Mouse (Mus musculus) embryonic facial prominence, embryonic 13.5 days (tissue): Measurements from ENCODE around the gene Pcolce. TPM values are rescaled to one million over a fixed set of nuclear protein-coding genes. Genes with fewer than 3 reads are reported as not detected.
A peak's percentile ranks its signal among the peaks of the same experiment; 100 is the strongest.

ENCODE experiments used
- ATAC-seq: fragments of 200-750 bp; cut with Nextera tagmentation; 2 replicates; pipeline ENCODE4 v1.8.0; 2017; ENCODE audit warnings: low read depth; ENCODE audit not compliant: insufficient number of reproducible peaks, insufficient read depth, low FRiP score, low TSS enrichment
- H3K27ac ChIP-seq: fragments of 300-500 bp; sonication (generic); 2 replicates; pipeline ENCODE4 v1.5.1; 2015; ENCODE audit warnings: moderate library complexity, mild to moderate bottlenecking, inconsistent platforms
- H3K27me3 ChIP-seq: fragments of 300-500 bp; sonication (generic); 2 replicates; pipeline ENCODE4 v1.6.1; 2015; ENCODE audit warnings: mild to moderate bottlenecking, inconsistent platforms
- H3K36me3 ChIP-seq: fragments of 300-500 bp; sonication (generic); 2 replicates; pipeline ENCODE4 v1.6.1; 2015; ENCODE audit warnings: mild to moderate bottlenecking, inconsistent platforms
- H3K4me1 ChIP-seq: fragments of 300-500 bp; sonication (generic); 2 replicates; pipeline ENCODE4 v1.6.1; 2015; ENCODE audit warnings: inconsistent platforms
- H3K4me2 ChIP-seq: fragments of 300-500 bp; sonication (generic); 2 replicates; pipeline ENCODE4 v1.6.1; 2015; ENCODE audit warnings: moderate library complexity, mild to moderate bottlenecking, inconsistent platforms
- H3K4me3 ChIP-seq: fragments of 300-500 bp; sonication (generic); 2 replicates; pipeline ENCODE4 v1.5.1; 2015; ENCODE audit warnings: mild to moderate bottlenecking, inconsistent platforms
- H3K9ac ChIP-seq: fragments of 300-500 bp; sonication (generic); 2 replicates; pipeline ENCODE4 v1.6.1; 2015; ENCODE audit warnings: mild to moderate bottlenecking, inconsistent platforms
- H3K9me3 ChIP-seq: fragments of 300-500 bp; sonication (generic); 2 replicates; pipeline ENCODE4 v1.6.1; 2016; ENCODE audit warnings: inconsistent platforms
- WGBS: fragments of 180-500 bp; shearing (Covaris S2); methylation state at CpG from one replicate; pipeline ENCODE4 v1.1.7; 2015; ENCODE audit warnings: mixed read lengths; 5-methylcytosine and 5-hydroxymethylcytosine counted together
- polyA plus RNA-seq: library from polyadenylated mRNA; unstranded; fragments of >200 nt; fragmentation: Nextera tagmentation; extraction: Ambion mirVana; gene quantifications from 2 replicates; pipeline ENCODE4 v1.2.1, GENCODE M21; 2015

Gene Pcolce
- polyA plus RNA-seq, 1 experiment from 2014 or later, result 135 TPM

DNA sequence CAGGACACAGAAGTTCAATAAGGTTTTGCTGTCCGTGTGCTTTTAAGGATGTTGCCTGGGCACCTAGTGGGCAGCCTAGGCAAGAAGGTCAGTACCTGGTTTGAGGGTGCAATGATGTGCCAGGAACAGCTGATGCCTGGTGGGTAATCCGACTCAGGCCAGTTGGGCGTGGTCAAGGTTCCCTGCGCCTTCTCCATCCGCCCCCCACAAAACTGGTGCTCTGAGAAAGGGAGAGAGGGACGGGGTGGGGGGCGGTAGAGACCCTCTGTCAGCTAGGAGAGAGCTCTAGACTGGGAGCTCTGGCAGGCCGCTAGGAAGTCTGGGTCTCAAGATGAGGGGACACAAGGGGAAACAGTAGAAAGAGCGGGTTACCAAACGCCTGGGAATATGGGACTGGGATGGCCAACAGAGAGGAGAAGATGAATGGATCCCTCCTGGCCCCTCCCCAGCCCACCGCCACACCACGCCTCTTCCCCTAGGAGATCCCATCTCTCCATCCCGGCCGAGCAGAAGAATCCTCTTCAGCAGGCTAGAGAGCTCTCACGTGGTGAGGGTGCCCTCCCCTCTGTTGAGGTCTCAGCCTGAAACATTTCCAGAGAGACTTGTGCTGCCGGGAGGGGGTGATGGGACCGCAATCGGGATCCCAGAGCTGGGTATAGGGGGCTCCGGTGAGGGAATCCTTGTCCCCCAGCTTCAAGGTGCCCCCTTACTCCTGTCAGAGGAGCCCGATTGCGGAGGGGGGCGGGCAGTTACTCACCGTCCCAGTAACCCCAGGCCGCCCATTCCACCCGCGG, 5.5 kb downstream of the Pcolce start:
- H3K27ac ChIP-seq, result peak overlapping the region; percentile 13; the same call in 1 of the 2 replicates
- peak overlapping the region; percentile 72 for H3K4me2 ChIP-seq
- peak overlapping the region; percentile 43 for H3K4me3 ChIP-seq
- no peak for ATAC-seq
- WGBS, result 17% methylated on average over 26 of the region's 26 CpGs
- H3K27me3 ChIP-seq, result no peaks in the 10 kb centered on the region
- H3K4me1 ChIP-seq, result peaks cover 66% of the 10 kb centered on the region
- H3K36me3 ChIP-seq, result peaks cover 40% of the 10 kb centered on the region
- H3K9me3 ChIP-seq, result no peaks in the 10 kb centered on the region
- H3K9ac ChIP-seq, result peak overlapping the region; percentile 70

DNA sequence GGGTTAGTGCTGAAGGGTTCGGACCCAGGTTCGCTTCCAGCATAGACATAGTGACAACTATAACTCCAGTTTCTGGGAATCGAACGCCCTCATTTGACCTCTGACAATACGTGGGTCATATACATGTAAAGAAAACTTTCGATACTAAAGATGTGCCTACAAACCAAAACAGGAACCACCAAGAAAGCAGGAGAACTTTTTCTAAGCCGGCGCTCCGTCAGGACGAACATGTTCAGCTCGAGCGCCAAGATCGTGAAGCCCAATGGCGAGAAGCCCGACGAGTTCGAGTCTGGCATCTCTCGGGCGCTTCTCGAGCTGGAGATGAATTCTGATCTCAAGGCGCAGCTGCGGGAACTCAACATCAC, 12.2 kb downstream of the Pcolce start:
- under 1% methylated on average over 22 of the region's 22 CpGs for WGBS
- Histone ChIP-seq H3K27ac (peak overlapping the region; percentile 86; the same call in 1 of the 2 replicates), H3K9ac (peak overlapping the region; percentile 69), H3K9me3 (no peaks in the 10 kb centered on the region), H3K4me3 (peak overlapping the region; percentile 75), H3K4me1 (peaks cover 33% of the 10 kb centered on the region), H3K27me3 (no peaks in the 10 kb centered on the region), H3K4me2 (peak overlapping the region; percentile 97), H3K36me3 (peaks cover 40% of the 10 kb centered on the region)
- no peak for ATAC-seq

DNA sequence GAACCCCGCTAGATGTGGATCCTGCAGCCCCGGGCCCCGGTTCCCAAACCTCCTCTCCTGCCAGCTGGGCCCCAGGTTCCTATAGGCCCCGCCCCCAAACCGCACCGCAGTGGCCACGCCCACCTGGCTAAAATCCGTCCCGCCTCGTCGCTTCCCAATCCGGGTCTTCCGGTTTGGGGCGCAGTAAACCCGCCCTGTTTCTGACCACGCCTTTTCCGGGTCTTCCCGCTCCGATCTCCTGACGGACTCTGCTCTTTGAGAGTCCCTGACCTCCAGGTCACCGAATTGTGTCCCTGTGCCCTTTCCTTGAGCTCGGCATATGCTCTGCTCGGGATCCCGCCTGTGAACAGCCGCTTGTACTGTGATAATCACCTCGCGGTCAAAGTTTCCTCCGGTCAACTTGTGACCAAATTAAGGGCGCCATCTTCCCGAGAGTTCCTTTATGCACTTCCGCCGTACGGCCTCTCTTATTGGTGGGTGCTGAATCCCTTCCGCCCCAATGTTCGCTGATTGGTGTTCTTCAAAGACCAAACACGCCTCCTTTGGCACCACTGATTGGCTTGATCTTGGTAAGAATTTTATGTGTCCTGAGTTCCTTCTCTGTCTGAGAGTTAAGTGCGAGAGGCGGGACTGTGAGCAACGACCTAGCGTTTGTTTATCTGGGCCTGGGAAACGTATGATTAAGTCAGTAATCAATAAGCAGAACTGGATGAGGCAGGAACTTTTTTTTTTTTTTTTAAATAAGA, 12.8 kb downstream of the Pcolce start, which contains the start of gene Mospd3:
Gene Mospd3, minus strand, starts transcription at position 440 of the 746 bp plus-strand sequence.
- H3K4me1 ChIP-seq, result peaks cover 33% of the 10 kb centered on the region
- peak; percentile 87 for ATAC-seq
- peak within 1 kb of the TSS; percentile 97 for H3K4me2 ChIP-seq
- WGBS, result under 1% methylated on average over 41 of the region's 41 CpGs
- no peaks in the 10 kb centered on the region for H3K27me3 ChIP-seq
- H3K9ac ChIP-seq, result peak within 1 kb of the TSS; percentile 88
- peaks cover 35% of the 10 kb centered on the region for H3K36me3 ChIP-seq
- peak within 1 kb of the TSS; percentile 75 for H3K4me3 ChIP-seq
- peak within 1 kb of the TSS; percentile 86 for H3K27ac ChIP-seq
- no peaks in the 10 kb centered on the region for H3K9me3 ChIP-seq

DNA sequence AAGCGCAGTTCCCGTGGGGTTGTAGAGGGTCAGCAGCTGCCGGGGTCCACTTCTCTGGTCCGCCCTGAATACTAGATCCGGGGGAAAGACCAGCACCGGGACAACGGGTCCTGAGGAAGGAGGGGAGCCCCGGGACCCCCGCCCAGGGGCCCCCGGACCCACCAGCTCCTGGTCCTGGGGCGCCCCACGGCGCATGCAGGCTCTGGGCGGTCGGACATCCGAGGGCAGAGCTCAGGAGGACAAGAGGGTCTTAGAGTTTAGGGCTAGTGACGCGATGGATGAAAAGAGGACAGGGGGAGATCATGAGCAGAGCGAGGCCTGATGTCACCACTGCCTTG, 13.3 kb downstream of the Pcolce start:
- H3K27ac ChIP-seq, result peak overlapping the region; percentile 86; the same call in 1 of the 2 replicates
- peak overlapping the region; percentile 88 for H3K9ac ChIP-seq
- no peaks in the 10 kb centered on the region for H3K27me3 ChIP-seq
- peaks cover 29% of the 10 kb centered on the region for H3K36me3 ChIP-seq
- peak overlapping the region; percentile 97 for H3K4me2 ChIP-seq
- ATAC-seq, result no peak; the same call in 1 of the 2 replicates
- peak overlapping the region; percentile 75 for H3K4me3 ChIP-seq
- peaks cover 33% of the 10 kb centered on the region for H3K4me1 ChIP-seq
- H3K9me3 ChIP-seq, result no peaks in the 10 kb centered on the region
- WGBS, result 4% methylated on average over 19 of the region's 19 CpGs

DNA sequence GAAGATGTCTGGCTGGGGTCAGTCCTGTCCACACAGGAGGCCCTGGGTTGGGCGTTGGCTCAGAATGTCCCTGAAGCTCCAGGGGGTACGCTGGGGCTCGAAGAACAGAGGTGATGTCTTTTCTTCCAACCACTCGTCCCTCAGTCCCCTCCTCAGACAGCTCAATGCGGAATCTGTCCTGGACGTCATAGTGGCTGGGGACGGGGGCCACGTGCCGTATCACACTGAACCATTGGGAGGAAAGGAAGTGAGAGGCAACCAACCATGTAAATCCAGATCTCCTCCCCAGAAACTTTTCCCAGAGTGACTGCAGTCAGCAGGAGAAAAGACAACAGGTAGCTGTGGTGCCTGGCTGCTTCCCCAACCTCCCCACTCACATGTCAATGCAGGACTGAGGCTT, 14.0 kb downstream of the Pcolce start:
- H3K4me3 ChIP-seq, result peak overlapping the region; percentile 75
- peaks cover 25% of the 10 kb centered on the region for H3K36me3 ChIP-seq
- 0 out of 2 replicates have a peak overlapping the region, but pooled peaks have one; percentile 86 for H3K27ac ChIP-seq
- peak overlapping the region; percentile 97 for H3K4me2 ChIP-seq
- H3K4me1 ChIP-seq, result peaks cover 33% of the 10 kb centered on the region
- WGBS, result 48% methylated on average over 9 of the region's 9 CpGs
- ATAC-seq, result no peak
- H3K27me3 ChIP-seq, result no peaks in the 10 kb centered on the region
- H3K9ac ChIP-seq, result peak overlapping the region; percentile 88
- no peaks in the 10 kb centered on the region for H3K9me3 ChIP-seq

DNA sequence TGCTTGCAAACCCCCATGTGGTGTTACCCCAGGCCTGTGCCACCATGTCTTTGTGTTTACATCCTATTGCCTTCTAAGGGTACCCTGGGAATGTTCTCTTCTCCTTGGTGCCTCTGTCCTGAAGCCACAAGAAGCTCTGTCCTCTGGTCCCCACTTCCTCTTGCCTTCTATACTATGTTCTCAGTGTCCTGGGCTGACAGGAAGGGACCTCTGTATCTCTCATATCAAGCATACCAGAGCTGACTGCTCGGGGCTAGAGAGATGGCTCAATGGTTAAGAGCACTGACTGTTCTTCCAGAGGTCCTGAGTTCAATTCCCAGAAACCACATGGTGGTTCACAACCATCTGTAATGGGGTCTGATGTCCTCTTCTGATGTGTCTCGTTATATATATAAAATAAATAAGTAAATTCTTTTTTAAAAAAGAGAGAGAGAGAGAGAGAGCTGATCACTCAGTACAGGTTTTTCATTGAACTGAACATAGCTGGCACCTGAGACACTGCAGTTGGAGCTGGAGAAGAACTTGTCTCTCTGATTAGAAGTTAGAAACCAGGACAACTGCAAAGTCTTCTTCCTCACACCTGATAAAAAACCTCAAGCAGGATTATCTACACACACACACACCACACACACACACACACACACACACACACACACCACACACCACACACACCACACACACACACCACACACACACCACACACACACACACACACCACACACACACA, 15.3 kb downstream of the Pcolce start:
- ATAC-seq, result no peak
- no peaks in the 10 kb centered on the region for H3K27me3 ChIP-seq

DNA sequence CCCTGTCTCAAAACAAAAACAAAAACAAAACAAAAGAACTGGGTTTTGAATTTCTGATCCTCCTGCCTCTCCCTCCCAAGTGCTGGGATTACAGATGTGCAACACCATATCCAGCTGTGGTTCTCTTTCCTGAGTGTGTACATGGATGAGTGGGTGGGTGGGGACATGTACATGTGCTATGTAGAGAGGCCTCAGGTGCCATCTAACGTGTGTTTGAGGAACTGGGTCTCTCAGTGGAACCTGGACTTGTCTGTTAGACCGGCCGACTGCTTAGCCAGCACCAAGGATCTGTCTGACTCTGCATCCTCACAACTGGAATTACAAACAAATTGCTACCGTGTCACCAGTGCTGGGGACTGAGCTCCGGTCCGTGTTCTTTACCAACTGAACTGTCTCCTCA, 16.0 kb downstream of the Pcolce start:
- Histone ChIP-seq H3K4me2 (no peak overlapping the region), H3K27ac (no peak overlapping the region)
- 95% methylated on average over 6 of the region's 6 CpGs for WGBS

More for the DNA sequence above, 15.3 kb downstream of the Pcolce start:
- H3K36me3 ChIP-seq, result peaks cover 17% of the 10 kb centered on the region
- no peak overlapping the region for H3K9ac ChIP-seq
- no peak overlapping the region for H3K4me2 ChIP-seq
- H3K4me3 ChIP-seq, result no peak overlapping the region
- H3K9me3 ChIP-seq, result no peaks in the 10 kb centered on the region
- no peak overlapping the region for H3K27ac ChIP-seq
- WGBS, result 85% methylated on average over 2 of the region's 2 CpGs
- H3K4me1 ChIP-seq, result peaks cover 26% of the 10 kb centered on the region

DNA sequence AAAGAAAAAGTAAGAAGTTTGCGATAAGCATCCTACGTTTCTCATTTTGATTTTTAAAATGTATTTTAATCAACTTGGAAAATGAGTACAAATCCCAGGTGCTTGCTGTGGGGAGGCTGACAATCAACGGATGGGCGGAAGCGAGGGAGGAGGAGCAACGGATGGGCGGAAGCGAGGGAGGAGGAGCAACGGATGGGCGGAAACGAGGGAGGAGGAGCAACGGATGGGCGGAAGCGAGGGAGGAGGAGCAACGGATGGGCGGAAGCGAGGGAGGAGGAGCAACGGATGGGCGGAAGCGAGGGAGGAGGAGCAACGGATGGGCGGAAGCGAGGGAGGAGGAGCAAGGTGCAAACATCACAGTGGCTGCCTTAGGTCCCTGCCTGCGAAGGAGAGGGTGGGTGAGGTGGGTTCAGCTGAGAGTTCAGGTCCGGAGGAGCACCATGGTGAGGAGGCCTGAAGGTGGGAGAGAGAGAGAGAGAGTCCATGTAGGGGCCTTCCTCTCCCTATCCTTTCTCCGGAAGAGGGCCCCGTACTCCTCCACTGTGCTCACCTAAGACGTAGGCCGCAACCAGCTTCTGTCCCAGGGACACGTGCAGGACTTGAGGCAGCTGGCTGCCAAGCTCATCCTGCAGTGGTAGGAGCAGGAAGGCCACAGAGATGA, 16.9 kb downstream of the Pcolce start:
- Histone ChIP-seq H3K4me3 (peak overlapping the region; percentile 16; the same call in 1 of the 2 replicates), H3K9me3 (no peaks in the 10 kb centered on the region), H3K4me1 (peaks cover 15% of the 10 kb centered on the region), H3K9ac (no peak overlapping the region), H3K27ac (no peak overlapping the region), H3K4me2 (peak overlapping the region; percentile 36), H3K27me3 (no peaks in the 10 kb centered on the region), H3K36me3 (peaks cover 17% of the 10 kb centered on the region)
- WGBS, result 35% methylated on average over 25 of the region's 30 CpGs
- no peak for ATAC-seq

More for the DNA sequence above, 16.0 kb downstream of the Pcolce start:
- Histone ChIP-seq H3K4me1 (peaks cover 20% of the 10 kb centered on the region), H3K4me3 (no peak overlapping the region), H3K9me3 (no peaks in the 10 kb centered on the region), H3K9ac (no peak overlapping the region), H3K36me3 (peaks cover 17% of the 10 kb centered on the region), H3K27me3 (no peaks in the 10 kb centered on the region)
- ATAC-seq, result no peak

DNA sequence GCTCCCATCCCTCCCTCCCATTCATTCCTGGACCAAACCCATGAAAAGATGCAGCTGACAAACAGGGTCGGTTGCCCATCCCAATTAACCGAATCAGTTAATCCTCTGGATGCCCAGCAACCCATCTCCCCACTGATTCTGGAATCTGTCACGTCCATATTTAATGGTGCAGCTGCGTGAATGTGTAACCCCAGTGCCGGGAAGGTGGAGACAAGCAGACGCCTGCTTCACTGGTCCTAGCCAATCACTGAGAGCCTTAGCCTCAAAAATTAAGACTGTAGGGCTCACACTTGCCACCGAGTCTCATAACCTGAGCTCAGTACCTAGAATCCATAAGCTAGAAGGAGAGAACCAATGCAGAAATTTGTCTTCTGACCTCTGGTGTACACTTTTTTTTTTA, 17.7 kb downstream of the Pcolce start:
- Histone ChIP-seq H3K4me2 (no peak overlapping the region), H3K27me3 (no peaks in the 10 kb centered on the region), H3K36me3 (peaks cover 17% of the 10 kb centered on the region), H3K9ac (no peak overlapping the region), H3K9me3 (no peaks in the 10 kb centered on the region), H3K4me1 (peaks cover 15% of the 10 kb centered on the region), H3K4me3 (no peak overlapping the region), H3K27ac (no peak overlapping the region)
- 81% methylated on average over 7 of the region's 7 CpGs for whole genome bisulfite sequencing
- ATAC-seq, result no peak

DNA sequence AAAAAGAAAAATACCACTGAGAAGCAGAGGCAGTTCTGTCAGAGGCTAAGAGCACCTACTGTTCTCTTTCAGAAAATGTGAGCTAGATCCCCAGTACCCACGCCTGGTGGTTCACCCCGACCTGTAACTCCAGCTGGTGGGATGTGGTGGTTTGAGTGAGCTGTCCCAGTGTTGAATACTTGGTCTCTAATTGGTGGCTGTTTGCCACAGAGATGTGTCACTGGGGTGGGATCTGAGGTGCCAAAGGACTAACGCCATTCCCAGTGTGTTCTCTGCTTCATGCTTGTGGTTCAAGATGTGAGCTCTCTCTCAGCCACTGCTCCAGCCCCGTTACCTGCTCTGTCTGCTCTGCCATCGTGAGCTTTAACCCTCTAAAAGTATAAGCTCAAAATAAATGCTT, 23.1 kb downstream of the Pcolce start:
- no peak overlapping the region for H3K4me2 ChIP-seq
- no peaks in the 10 kb centered on the region for H3K27me3 ChIP-seq
- peaks cover 2% of the 10 kb centered on the region; the same call in 1 of the 2 replicates for H3K9me3 ChIP-seq
- H3K4me1 ChIP-seq, result no peaks in the 10 kb centered on the region
- 76% methylated on average over 5 of the region's 5 CpGs for WGBS
- H3K4me3 ChIP-seq, result no peak overlapping the region
- ATAC-seq, result no peak
- no peak overlapping the region for H3K27ac ChIP-seq
- H3K9ac ChIP-seq, result no peak overlapping the region
- no peaks in the 10 kb centered on the region for H3K36me3 ChIP-seq

DNA sequence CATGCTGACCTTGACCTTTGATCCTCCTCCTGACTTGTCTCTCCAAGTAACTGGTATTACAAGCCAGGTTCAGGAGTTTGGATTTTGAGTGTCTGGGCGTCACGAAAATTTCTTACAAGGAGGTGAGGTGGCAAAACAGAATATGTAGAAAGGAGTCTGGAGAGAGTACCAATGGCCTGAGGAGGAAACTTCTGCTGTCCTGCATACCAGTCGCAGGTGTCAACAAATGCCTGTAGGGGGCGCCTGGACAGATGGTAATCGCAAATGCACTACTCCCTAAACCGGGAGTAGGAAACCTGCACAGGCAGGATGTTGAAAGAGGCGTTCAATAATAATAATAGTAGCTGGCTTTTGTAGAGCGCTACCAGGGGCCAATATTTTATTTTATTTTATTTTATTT, 28.6 kb downstream of the Pcolce start:
- ATAC-seq, result no peak
- no peak overlapping the region for H3K9ac ChIP-seq
- peaks cover 2% of the 10 kb centered on the region; the same call in 1 of the 2 replicates for H3K9me3 ChIP-seq
- H3K4me2 ChIP-seq, result no peak overlapping the region
- no peak overlapping the region for H3K4me3 ChIP-seq
- 32% methylated on average over 8 of the region's 8 CpGs for WGBS
- peaks cover 16% of the 10 kb centered on the region for H3K4me1 ChIP-seq
- H3K27me3 ChIP-seq, result peaks cover 9% of the 10 kb centered on the region
- H3K36me3 ChIP-seq, result no peaks in the 10 kb centered on the region
- H3K27ac ChIP-seq, result no peak overlapping the region
